Mouse (Mus musculus) brain, embryonic 14.5 days (tissue): ENCODE measurements around the gene Bmp8a. TPM values are rescaled to one million over a fixed set of nuclear protein-coding genes. Genes with fewer than 3 reads are reported as not detected.
"Not testable (repeated sequence)": the region's sequence is repeated elsewhere in the genome, so short reads cannot be mapped to it uniquely, and the experiment has no call there.

ENCODE experiments used
- DNase-seq: peaks from one replicate; pipeline ENCODE4 v3.0.0-alpha.2; 2011; ENCODE audit warnings: low read depth
- CTCF ChIP-seq: fragments of 200-500 bp; IDR thresholded peaks from 2 replicates; pipeline ENCODE4 v1.5.1; 2012; ENCODE audit warnings: inconsistent platforms, mild to moderate bottlenecking, moderate library complexity, borderline replicate concordance; ENCODE audit not compliant: insufficient read depth, insufficient read length; ENCODE audit errors: extremely low read depth
- POLR2A ChIP-seq: fragments of 200-500 bp; IDR thresholded peaks from 2 replicates; pipeline ENCODE4 v1.6.1; 2012; ENCODE audit warnings: mild to moderate bottlenecking, inconsistent platforms, borderline replicate concordance; ENCODE audit not compliant: poor library complexity, insufficient read depth, insufficient read length, severe bottlenecking; ENCODE audit errors: extremely low read depth
- polyA plus RNA-seq: library from polyadenylated mRNA; depleted of rRNA; stranded (reverse); fragments of >200 nt; gene quantifications from 2 replicates; pipeline ENCODE4 v1.2.3, GENCODE M21; 2012

The Bmp8a gene
- polyA plus RNA-seq, 1 experiment = 0.25 TPM

GRCm38 (mm10) chr4:123355941-123356340 is 12.9 kb upstream of the Bmp8a start:
- TF ChIP-seq CTCF (no peak), POLR2A (no peak)
- DNase-seq = no peak

GRCm38 (mm10) chr4:123353271-123353877 is 10.3 kb upstream of the Bmp8a start:
- no peak for DNase-seq
- TF ChIP-seq POLR2A = no peak
- no peak for TF ChIP-seq CTCF

GRCm38 (mm10) chr4:123343471-123343789 is 378 bp upstream of the Bmp8a start:
- DNase-seq = no peak

GRCm38 (mm10) chr4:123342091-123342641 is 886 bp downstream of the Bmp8a start:
- DNase-seq = no peak
- no peak for TF ChIP-seq POLR2A
- TF ChIP-seq CTCF = no peak

More at GRCm38 (mm10) chr4:123343471-123343789, 378 bp upstream of the Bmp8a start:
- TF ChIP-seq CTCF = no peak
- no peak for TF ChIP-seq POLR2A

GRCm38 (mm10) chr4:123340232-123340631 is 2.8 kb downstream of the Bmp8a start:
- DNase-seq = no peak
- no peak for TF ChIP-seq POLR2A
- no peak for TF ChIP-seq CTCF

- DNase-seq = peak; percentile 42
- no peak for TF ChIP-seq CTCF
- no peak for TF ChIP-seq POLR2A
Measured at GRCm38 (mm10) chr4:123337693-123338092, 5.4 kb downstream of the Bmp8a start.

- no peak for DNase-seq
- TF ChIP-seq CTCF (no peak), POLR2A (no peak)
Measured at GRCm38 (mm10) chr4:123335796-123336585, 7.1 kb downstream of the Bmp8a start.

- DNase-seq = not testable (repeated sequence)
Measured at GRCm38 (mm10) chr4:123335244-123335643, 7.8 kb downstream of the Bmp8a start.

GRCm38 (mm10) chr4:123334177-123334576 is 8.9 kb downstream of the Bmp8a start:
- no peak for DNase-seq
- no peak for TF ChIP-seq CTCF

GRCm38 (mm10) chr4:123333151-123333550 is 9.9 kb downstream of the Bmp8a start:
- TF ChIP-seq POLR2A = no peak
- peak; percentile 15; the same call in 1 of the 2 replicates for TF ChIP-seq CTCF

GRCm38 (mm10) chr4:123331961-123332360 is 11.1 kb downstream of the Bmp8a start:
- DNase-seq = not testable (repeated sequence)

More at GRCm38 (mm10) chr4:123333151-123333550, 9.9 kb downstream of the Bmp8a start:
- no peak for DNase-seq

- no peak for DNase-seq
- TF ChIP-seq POLR2A = no peak
- TF ChIP-seq CTCF = no peak
Measured at GRCm38 (mm10) chr4:123331326-123331725, 11.7 kb downstream of the Bmp8a start.

- DNase-seq = no peak
- TF ChIP-seq CTCF (no peak), POLR2A (no peak)
Measured at GRCm38 (mm10) chr4:123328946-123329345, 14.1 kb downstream of the Bmp8a start.

- no peak for DNase-seq
- TF ChIP-seq POLR2A (no peak), CTCF (no peak)
Measured at GRCm38 (mm10) chr4:123327630-123328029, 15.4 kb downstream of the Bmp8a start.

- no peak for TF ChIP-seq CTCF
- TF ChIP-seq POLR2A = no peak
- peak; percentile 27 for DNase-seq
Measured at GRCm38 (mm10) chr4:123326087-123326486, 17.0 kb downstream of the Bmp8a start.

- TF ChIP-seq POLR2A = no peak
- no peak for TF ChIP-seq CTCF
- DNase-seq = no peak
Measured at GRCm38 (mm10) chr4:123323534-123323933, 19.5 kb downstream of the Bmp8a start, which contains the start of gene Oxct2a. Gene Oxct2a, minus strand, starts transcription at chr4:123323634.

- DNase-seq = not testable (repeated sequence)
Measured at GRCm38 (mm10) chr4:123322910-123323309, 20.1 kb downstream of the Bmp8a start.
